Mouse (Mus musculus): ENCODE results near the gene Mpped1.

DNA sequence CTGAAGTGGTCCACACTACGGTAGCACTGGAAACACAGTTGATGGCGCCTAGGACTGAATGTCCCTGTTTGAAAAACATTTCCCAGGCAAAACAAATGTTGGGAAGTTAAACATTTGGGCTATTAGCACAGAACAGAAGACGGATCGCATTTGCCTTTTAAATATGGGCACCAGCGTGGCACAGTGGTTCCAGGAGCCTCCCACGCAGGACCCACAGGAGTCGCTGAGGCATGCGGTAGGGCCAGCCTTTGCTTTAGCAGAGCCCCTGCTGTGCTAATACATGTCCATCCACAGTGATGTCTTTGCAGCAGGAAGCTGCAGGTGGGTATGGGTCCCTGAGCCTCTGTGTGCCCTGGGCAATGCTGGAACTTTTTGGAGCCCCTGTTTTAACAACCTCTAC lies 48.7 kb downstream of the Mpped1 start:
- no peak for TF ChIP-seq MAX (IDR thresholded peaks at IDR 0.05)
- no peak for TF ChIP-seq CTCF (IDR thresholded peaks at IDR 0.05; ENCODE audit: control insufficient read depth, insufficient read depth, insufficient read length)
- no peak for TF ChIP-seq MYOD1 (IDR thresholded peaks at IDR 0.05; ENCODE audit: control insufficient read depth, insufficient read length, low read depth)
- TF ChIP-seq CEBPB (IDR thresholded peaks at IDR 0.05; ENCODE audit: low read depth), result no peak
- TF ChIP-seq USF1 (IDR thresholded peaks at IDR 0.05; ENCODE audit: low read depth), result no peak
